Mouse (Mus musculus): Measurements from ENCODE around the gene AI597479. TPM values are rescaled to one million over a fixed set of nuclear protein-coding genes. Genes with fewer than 3 reads are reported as not detected.

The AI597479 gene
- 1.0 TPM in 1 of 2 replicates, not detected in the other for polyA plus RNA-seq (2012; ENCODE audit: insufficient read depth, low replicate concordance)

DNA sequence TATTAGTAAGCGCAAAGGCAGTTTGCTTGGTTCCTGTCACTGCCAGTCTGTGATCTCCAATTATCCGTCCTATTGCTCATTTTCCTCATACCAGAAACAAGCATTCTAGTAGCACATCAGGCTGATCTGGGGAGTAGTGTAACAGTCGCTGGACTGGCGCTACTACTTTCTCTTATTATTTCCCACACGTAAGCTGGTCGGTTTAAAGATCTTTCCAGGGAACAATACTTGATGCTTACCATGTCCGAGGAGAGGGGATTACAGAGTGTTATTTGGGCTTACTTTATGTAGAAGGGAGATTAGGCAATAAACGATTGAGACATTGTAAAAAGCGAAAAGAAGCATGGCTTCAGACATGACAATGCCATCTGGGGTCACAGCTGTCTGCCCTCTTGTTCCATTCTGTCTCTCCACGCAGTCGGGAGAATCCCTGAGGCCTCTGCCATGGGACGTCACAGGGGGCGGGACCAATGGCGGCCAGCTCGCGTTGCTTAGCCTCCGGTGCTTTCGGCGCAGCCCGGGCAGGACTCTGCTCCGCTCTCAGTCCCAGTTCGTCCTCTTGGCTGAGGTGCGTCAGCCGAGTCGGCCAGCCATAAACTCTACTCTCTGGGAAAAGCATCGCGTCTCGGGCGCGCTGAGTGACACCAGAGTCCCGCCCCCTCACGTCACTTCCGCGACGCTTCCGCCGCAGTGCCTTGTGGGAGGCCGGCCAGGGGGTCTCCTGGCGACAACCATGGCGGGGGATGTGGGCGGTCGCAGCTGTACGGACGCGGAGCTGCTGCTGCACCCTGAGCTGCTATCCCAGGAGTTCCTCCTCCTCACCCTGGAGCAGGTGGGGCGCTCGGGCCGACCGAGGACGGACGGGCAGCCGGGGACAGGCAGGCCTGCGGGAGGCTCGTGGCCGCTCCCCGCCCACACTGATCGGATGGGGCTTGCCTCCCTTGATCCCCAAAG is at the start of gene AI597479, which contains the start of gene Tgfbrap1:
Gene AI597479, plus strand, starts transcription at position 680 of the 954 bp plus-strand sequence.
Gene Tgfbrap1, minus strand, starts transcription at position 607 of the 954 bp plus-strand sequence.
- peaks cover 18% of the 10 kb centered on the region; the same call in 1 of the 2 replicates for H3K4me1 ChIP-seq
- TF ChIP-seq GATA1 (IDR thresholded peaks at IDR 0.05; ENCODE audit: borderline replicate concordance, low read length) (no peak), FLI1 (IDR thresholded peaks at IDR 0.05; ENCODE audit: low read length) (peak; percentile 44; the same call in 1 of the 2 replicates)
- no peaks in the 10 kb centered on the region for H3K9me3 ChIP-seq

DNA sequence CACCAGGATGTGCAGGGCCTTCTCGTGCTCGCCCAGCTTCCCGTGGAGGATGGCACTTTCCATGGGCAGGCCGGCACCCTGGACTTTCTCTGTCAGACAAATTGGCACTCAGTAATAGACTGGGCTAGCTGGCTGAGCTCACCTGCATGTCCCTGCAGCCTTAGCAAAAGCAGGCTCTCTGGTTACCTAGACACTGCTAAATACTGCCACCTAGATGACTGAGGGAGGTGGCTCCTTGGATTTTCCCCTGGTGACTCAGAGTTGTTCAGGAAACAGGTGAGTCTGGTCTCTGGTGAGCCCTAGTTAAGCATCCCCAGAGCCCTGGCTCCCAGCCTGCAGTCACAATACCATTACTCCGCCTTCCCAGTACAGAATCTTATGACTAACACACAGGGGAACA is 46.6 kb upstream of the AI597479 start:
- H3K9me3 ChIP-seq: no peaks in the 10 kb centered on the region
- TF ChIP-seq FLI1 (IDR thresholded peaks at IDR 0.05; ENCODE audit: low read length) (no peak), GATA1 (IDR thresholded peaks at IDR 0.05; ENCODE audit: borderline replicate concordance, low read length) (no peak)
- H3K27me3 ChIP-seq (replicated peaks): no peaks in the 10 kb centered on the region
- no peak overlapping the region for H3K4me3 ChIP-seq (replicated peaks)
- H3K4me1 ChIP-seq: no peaks in the 10 kb centered on the region
- peaks cover 82% of the 10 kb centered on the region for H3K36me3 ChIP-seq (replicated peaks; ENCODE audit: low read length)

More for the DNA sequence above, at the start of gene AI597479, which contains the start of gene Tgfbrap1:
- Histone ChIP-seq H3K27me3 (replicated peaks) (no peaks in the 10 kb centered on the region), H3K36me3 (replicated peaks; ENCODE audit: low read length) (peaks cover 27% of the 10 kb centered on the region), H3K4me3 (replicated peaks) (peak within 1 kb of the TSS; percentile 99)

DNA sequence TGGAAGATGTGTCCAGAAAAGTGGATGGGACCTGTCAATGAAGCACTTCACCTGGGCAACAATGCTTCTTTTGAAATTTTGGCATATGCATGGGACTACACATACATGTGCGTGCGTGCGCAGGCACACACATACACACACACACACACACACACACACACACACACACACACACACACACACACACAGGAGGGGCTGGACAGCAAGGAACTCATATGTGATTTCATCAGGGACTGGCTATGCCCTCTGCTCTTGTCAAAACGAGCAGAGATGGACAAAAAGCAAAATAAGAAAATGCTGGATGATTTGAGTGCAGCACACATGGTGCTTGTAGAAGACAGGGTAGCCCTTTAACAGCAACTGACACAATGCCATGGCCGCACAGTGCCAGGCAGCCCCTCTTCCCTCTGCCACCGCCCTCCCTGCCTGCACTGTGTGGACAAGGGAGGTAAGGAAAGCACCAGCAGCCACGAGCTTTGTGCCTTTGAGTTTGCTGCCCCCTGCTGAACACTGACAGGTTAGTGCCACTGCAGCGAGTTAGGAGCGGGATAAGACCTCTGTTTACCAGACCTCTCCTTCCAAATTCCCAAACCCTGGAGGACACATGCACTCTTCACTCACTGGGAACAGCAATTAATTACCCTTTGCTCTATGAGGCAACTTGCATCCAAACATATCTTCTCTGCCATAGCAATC is 32.7 kb upstream of the AI597479 start:
- H3K27me3 ChIP-seq (replicated peaks): no peaks in the 10 kb centered on the region
- no peaks in the 10 kb centered on the region for H3K9me3 ChIP-seq
- no peak overlapping the region for H3K4me3 ChIP-seq (replicated peaks)
- peaks cover 3% of the 10 kb centered on the region for H3K4me1 ChIP-seq
- TF ChIP-seq FLI1 (IDR thresholded peaks at IDR 0.05; ENCODE audit: low read length): no peak
- no peak for TF ChIP-seq GATA1 (IDR thresholded peaks at IDR 0.05; ENCODE audit: borderline replicate concordance, low read length)
- peaks cover 73% of the 10 kb centered on the region for H3K36me3 ChIP-seq (replicated peaks; ENCODE audit: low read length)

DNA sequence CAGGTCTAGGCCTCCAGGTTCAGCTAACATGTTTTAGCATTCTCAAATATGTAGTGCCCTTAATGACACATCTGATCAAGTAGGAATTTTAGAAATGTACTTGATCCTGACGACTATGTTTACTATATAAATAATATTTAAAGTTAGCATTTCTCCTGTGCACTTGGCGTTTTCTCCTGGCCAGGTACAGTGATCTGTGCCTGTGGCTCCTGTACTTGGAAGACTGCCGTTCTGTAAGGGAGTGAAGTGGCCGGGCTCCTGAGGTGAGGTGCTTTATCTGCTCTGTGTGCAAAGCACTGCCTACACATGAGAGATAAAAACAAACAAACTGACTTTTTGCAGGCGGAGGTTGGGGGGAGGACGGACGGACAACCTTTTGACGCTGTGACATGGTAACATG is 31.9 kb upstream of the AI597479 start:
- TF ChIP-seq FLI1 (IDR thresholded peaks at IDR 0.05; ENCODE audit: low read length) (no peak), GATA1 (IDR thresholded peaks at IDR 0.05; ENCODE audit: borderline replicate concordance, low read length) (no peak)
- no peaks in the 10 kb centered on the region for H3K9me3 ChIP-seq
- H3K36me3 ChIP-seq (replicated peaks; ENCODE audit: low read length): peaks cover 72% of the 10 kb centered on the region
- H3K4me1 ChIP-seq: peaks cover 7% of the 10 kb centered on the region
- H3K4me3 ChIP-seq (replicated peaks): no peak overlapping the region
- no peaks in the 10 kb centered on the region for H3K27me3 ChIP-seq (replicated peaks)

DNA sequence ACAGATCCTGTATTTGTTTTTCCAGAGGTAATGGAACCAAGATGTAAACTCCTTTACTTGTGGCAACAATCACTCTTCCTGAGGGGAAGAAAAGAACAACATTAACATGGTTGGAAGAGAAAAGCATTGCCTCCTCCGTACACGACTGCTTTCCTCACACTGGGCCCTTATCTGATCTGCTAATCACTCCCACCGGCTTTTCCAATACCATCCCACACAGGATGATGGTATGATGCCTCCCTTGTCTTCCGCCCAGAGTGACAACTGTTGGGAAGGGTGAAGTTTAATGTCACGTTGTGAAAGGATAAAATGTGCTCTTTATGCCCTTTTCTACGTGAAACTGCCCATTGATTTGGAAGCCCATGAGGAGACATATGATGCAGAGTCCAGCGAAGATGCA is 31.0 kb upstream of the AI597479 start:
- H3K4me3 ChIP-seq (replicated peaks): no peak overlapping the region
- TF ChIP-seq FLI1 (IDR thresholded peaks at IDR 0.05; ENCODE audit: low read length) (no peak), GATA1 (IDR thresholded peaks at IDR 0.05; ENCODE audit: borderline replicate concordance, low read length) (no peak)
- peaks cover 70% of the 10 kb centered on the region for H3K36me3 ChIP-seq (replicated peaks; ENCODE audit: low read length)
- H3K4me1 ChIP-seq: peaks cover 7% of the 10 kb centered on the region
- H3K27me3 ChIP-seq (replicated peaks): no peaks in the 10 kb centered on the region
- no peaks in the 10 kb centered on the region for H3K9me3 ChIP-seq

DNA sequence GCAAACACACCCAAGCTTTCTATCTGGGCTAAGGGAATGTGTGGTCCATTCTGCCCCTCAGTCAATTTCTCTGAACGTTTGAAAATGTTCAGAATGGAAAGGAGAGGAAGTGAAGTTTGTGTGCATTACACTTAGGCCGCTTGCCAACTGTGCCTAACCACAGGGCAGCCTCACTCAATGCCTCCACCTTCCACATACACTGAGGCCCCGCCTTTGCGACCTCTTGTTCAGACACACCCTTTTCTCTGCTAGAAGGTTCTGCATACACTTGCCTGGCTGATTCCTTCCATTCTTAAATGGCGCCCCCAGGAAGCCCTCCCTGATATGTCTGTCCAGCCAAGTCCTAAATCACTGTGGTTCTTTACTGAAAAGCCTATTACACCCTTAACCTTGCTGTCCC is 27.8 kb upstream of the AI597479 start:
- Histone ChIP-seq H3K27me3 (replicated peaks) (no peaks in the 10 kb centered on the region), H3K36me3 (replicated peaks; ENCODE audit: low read length) (peaks cover 80% of the 10 kb centered on the region), H3K4me3 (replicated peaks) (no peak overlapping the region), H3K9me3 (no peaks in the 10 kb centered on the region), H3K4me1 (peaks cover 7% of the 10 kb centered on the region)
- TF ChIP-seq GATA1 (IDR thresholded peaks at IDR 0.05; ENCODE audit: borderline replicate concordance, low read length): no peak
- no peak for TF ChIP-seq FLI1 (IDR thresholded peaks at IDR 0.05; ENCODE audit: low read length)

DNA sequence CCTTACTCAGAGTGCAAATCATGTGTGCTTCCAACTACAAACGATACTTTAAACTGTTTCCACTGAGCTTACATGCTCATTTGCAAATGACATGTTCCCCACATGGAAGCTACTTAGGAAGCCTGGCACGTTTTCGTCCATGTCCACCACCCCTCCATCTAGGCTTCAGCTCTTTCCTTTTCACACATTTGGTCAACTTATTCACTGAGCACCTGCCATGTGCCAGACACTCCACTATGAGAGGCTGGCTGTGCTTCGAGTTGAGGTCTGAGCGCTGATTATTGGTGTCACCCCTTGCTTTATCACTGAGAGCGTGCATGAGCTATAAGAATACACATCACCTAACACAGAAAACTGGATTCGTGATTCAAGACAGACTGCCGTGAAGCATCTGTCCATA is 26.5 kb upstream of the AI597479 start:
- Histone ChIP-seq H3K4me3 (replicated peaks) (no peak overlapping the region), H3K9me3 (no peaks in the 10 kb centered on the region), H3K36me3 (replicated peaks; ENCODE audit: low read length) (peaks cover 79% of the 10 kb centered on the region), H3K27me3 (replicated peaks) (no peaks in the 10 kb centered on the region), H3K4me1 (peaks cover 8% of the 10 kb centered on the region)
- TF ChIP-seq FLI1 (IDR thresholded peaks at IDR 0.05; ENCODE audit: low read length): no peak
- TF ChIP-seq GATA1 (IDR thresholded peaks at IDR 0.05; ENCODE audit: borderline replicate concordance, low read length): no peak

DNA sequence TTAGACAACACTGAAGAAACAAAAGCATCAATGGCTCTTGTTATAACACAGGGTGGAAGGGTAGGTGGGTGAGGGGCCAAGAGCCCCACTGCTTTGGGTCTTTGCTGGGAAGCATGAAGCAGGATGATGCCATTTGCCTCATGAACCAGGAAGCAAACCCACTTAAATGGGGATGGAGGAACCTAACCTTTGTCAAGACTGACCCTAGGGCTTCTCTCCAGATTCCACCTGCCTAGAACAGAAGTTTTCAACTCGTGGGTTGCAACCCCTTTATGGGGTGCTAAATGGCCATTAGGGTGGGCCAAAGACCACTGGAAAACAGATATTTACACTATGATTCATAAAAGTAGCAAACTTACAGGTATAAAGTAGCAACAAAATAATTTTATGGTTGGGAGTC is 25.9 kb upstream of the AI597479 start:
- Histone ChIP-seq H3K27me3 (replicated peaks) (no peaks in the 10 kb centered on the region), H3K4me1 (peaks cover 13% of the 10 kb centered on the region), H3K9me3 (no peaks in the 10 kb centered on the region), H3K36me3 (replicated peaks; ENCODE audit: low read length) (peaks cover 77% of the 10 kb centered on the region), H3K4me3 (replicated peaks) (no peak overlapping the region)
- no peak for TF ChIP-seq FLI1 (IDR thresholded peaks at IDR 0.05; ENCODE audit: low read length)
- no peak for TF ChIP-seq GATA1 (IDR thresholded peaks at IDR 0.05; ENCODE audit: borderline replicate concordance, low read length)

DNA sequence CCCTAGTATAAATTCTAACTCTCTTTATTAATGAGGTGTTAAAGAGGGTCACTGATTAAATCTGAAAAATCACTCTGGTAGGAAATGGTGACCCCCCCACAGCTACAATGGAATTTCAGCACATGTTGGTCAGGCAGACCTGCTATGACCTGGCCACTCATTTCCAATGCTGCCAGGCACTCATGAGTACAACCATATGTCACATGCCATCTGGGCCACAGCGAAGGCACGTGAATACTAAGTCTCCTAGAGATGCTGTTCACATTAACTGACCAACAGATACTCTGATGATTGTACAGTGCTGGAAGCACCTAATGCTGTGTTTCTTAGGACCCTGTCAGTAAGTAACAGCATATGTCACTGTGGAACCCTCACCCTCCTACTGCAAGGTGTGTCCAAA is 23.7 kb upstream of the AI597479 start:
- Histone ChIP-seq H3K27me3 (replicated peaks) (no peaks in the 10 kb centered on the region), H3K9me3 (no peaks in the 10 kb centered on the region), H3K36me3 (replicated peaks; ENCODE audit: low read length) (peaks cover 71% of the 10 kb centered on the region), H3K4me1 (peaks cover 26% of the 10 kb centered on the region), H3K4me3 (replicated peaks) (no peak overlapping the region)
- TF ChIP-seq GATA1 (IDR thresholded peaks at IDR 0.05; ENCODE audit: borderline replicate concordance, low read length): no peak
- no peak for TF ChIP-seq FLI1 (IDR thresholded peaks at IDR 0.05; ENCODE audit: low read length)
